Mouse (Mus musculus): Measurements from ENCODE around the gene Foxj3.

DNA sequence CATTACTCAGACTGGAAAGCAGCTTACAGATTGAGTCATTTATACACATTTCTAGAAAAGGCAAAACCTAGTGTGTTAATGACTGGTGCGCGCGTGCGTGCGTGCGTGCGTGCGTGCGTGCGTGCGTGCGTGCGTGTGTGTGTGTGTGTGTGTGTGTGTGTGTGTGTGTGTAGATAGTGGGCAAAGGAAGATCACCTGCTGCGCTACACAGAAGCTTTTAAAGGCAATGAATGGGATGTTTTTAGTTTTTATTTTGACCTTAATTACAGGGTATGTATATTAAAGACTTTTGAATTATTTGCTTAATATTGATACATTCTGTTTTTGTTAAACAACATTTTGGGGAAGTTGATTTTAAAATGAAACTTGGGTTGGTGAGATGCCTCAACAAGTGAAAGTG lies 57.5 kb downstream of the Foxj3 start:
- TF ChIP-seq CTCF (IDR thresholded peaks at IDR 0.05; ENCODE audit: extremely low read depth, insufficient read depth, insufficient read length, insufficient replicate concordance) (no peak), POLR2A (IDR thresholded peaks at IDR 0.05; ENCODE audit: low read depth, low read length) (no peak)

All from spleen, adult 2 months (tissue).